Comparison of ENCODE assay signal across 8 mouse cellular contexts in genomic region chr6:88445661-88446060, GRCm38 (mm10). TPM values are rescaled to one million over a fixed set of nuclear protein-coding genes. Genes with fewer than 3 reads are reported as not detected.
DNase-seq lines count a peak whose midpoint lies in the region; ATAC-seq and TF ChIP-seq lines count a peak whose summit lies in the region.

No protein-coding gene starts in this region.

- ATAC-seq in forebrain, embryonic 13.5 days, result no peak
- ATAC-seq in liver, postnatal 0 days, result no peak

- H3K36me3 ChIP-seq in C2C12 (ENCODE audit: control insufficient read depth, insufficient read depth), result no peaks in the 10 kb centered on the region
- H3K36me3 ChIP-seq in forebrain, embryonic 13.5 days (ENCODE audit: poor library complexity, severe bottlenecking), result no peaks in the 10 kb centered on the region
- no peaks in the 10 kb centered on the region for H3K36me3 ChIP-seq in liver, postnatal 0 days (replicated peaks; ENCODE audit: insufficient read depth, low read length)

- no peak for DNase-seq in gastrocnemius, adult 2 months
- no peak for DNase-seq in gastrocnemius, postnatal 36 days
- DNase-seq in liver, postnatal 0 days, result no peak
- DNase-seq in adrenal gland, postnatal 14 days, result no peak
- DNase-seq in spleen, adult 18-20 months, result no peak
- DNase-seq in cerebellum, postnatal 10 days, result no peak

- no peaks in the 10 kb centered on the region for H3K27me3 ChIP-seq in C2C12 (ENCODE audit: control insufficient read depth, insufficient read depth, insufficient read length)
- peaks cover 16% of the 10 kb centered on the region for H3K27me3 ChIP-seq in forebrain, embryonic 13.5 days
- no peaks in the 10 kb centered on the region for H3K27me3 ChIP-seq in liver, postnatal 0 days (ENCODE audit: insufficient read depth, low read length)

- peak overlapping the region; percentile 82 for H3K4me2 ChIP-seq in forebrain, embryonic 13.5 days
- peak overlapping the region; percentile 87 for H3K4me2 ChIP-seq in liver, postnatal 0 days (ENCODE audit: low read depth, low read length)

- H3K27ac ChIP-seq in gastrocnemius, adult 2 months, result peak overlapping the region; percentile 75; the same call in 1 of the 2 replicates
- H3K27ac ChIP-seq in forebrain, embryonic 13.5 days, result no peak overlapping the region
- H3K27ac ChIP-seq in liver, postnatal 0 days (ENCODE audit: low read depth), result no peak overlapping the region

- no peaks in the 10 kb centered on the region for H3K79me3 ChIP-seq in C2C12 (ENCODE audit: low read depth)

- peak overlapping the region; percentile 84 for H3ac ChIP-seq in C2C12 (ENCODE audit: control insufficient read depth, insufficient read length, low read depth)

- H3K9ac ChIP-seq in forebrain, embryonic 13.5 days, result peak overlapping the region; percentile 87
- peak overlapping the region; percentile 86 for H3K9ac ChIP-seq in liver, postnatal 0 days (replicated peaks)

- 10% methylated on average over 5 of the region's 5 CpGs for WGBS in forebrain, embryonic 13.5 days
- WGBS in liver, postnatal 0 days (ENCODE audit: insufficient replicate concordance), result under 1% methylated on average over 5 of the region's 5 CpGs

- no peak for TF ChIP-seq CTCF in gastrocnemius, adult 2 months (IDR thresholded peaks at IDR 0.05)
- no peak for TF ChIP-seq CTCF in C2C12 (IDR thresholded peaks at IDR 0.05; ENCODE audit: control insufficient read depth, insufficient read depth, insufficient read length)
- no peak for TF ChIP-seq CTCF in liver, postnatal 0 days (IDR thresholded peaks at IDR 0.05; ENCODE audit: low read depth)

- H3K79me2 ChIP-seq in C2C12 (ENCODE audit: control insufficient read depth, insufficient read depth), result peaks cover 6% of the 10 kb centered on the region

- peak overlapping the region; percentile 80 for H3K4me3 ChIP-seq in gastrocnemius, adult 2 months
- peak overlapping the region; percentile 64 for H3K4me3 ChIP-seq in C2C12 (ENCODE audit: insufficient read depth, poor library complexity, severe bottlenecking)
- peak overlapping the region; percentile 79 for H3K4me3 ChIP-seq in forebrain, embryonic 13.5 days
- H3K4me3 ChIP-seq in liver, postnatal 0 days (ENCODE audit: low read depth, low read length), result peak overlapping the region; percentile 83

- no peaks in the 10 kb centered on the region for H3K9me3 ChIP-seq in forebrain, embryonic 13.5 days (replicated peaks)
- H3K9me3 ChIP-seq in liver, postnatal 0 days (ENCODE audit: low read length), result no peaks in the 10 kb centered on the region

- H3K4me1 ChIP-seq in forebrain, embryonic 13.5 days, result peaks cover 23% of the 10 kb centered on the region
- H3K4me1 ChIP-seq in liver, postnatal 0 days (ENCODE audit: insufficient read depth), result peaks cover 16% of the 10 kb centered on the region

- TF ChIP-seq EP300 in liver, postnatal 0 days (IDR thresholded peaks at IDR 0.05; ENCODE audit: low read depth), result no peak

- intact Hi-C loops in gastrocnemius, adult 2 months (cut with DNase I), result loop anchor here (1.0 to 5.0 kb wide), 2 partner anchors 20 to 72 kb away; partner anchors contain the start of genes Ruvbl1 and Sec61a1
- intact Hi-C loops in gastrocnemius, postnatal 36 days (cut with DNase I), result loop anchor here (1.0 kb wide), 1 partner anchor 19 kb away; no protein-coding TSS in a partner anchor

TF ChIP-seq in C2C12, 6 proteins besides CTCF, POLR2A, EP300 and RAD21:
- TF ChIP-seq CEBPB (IDR thresholded peaks at IDR 0.05; ENCODE audit: low read depth), result no peak
- no peak for TF ChIP-seq FOSL1 (IDR thresholded peaks at IDR 0.05; ENCODE audit: insufficient read depth, low read length, poor library complexity, severe bottlenecking)
- TF ChIP-seq MAX (IDR thresholded peaks at IDR 0.05), result no peak
- TF ChIP-seq MYOD1 (IDR thresholded peaks at IDR 0.05; ENCODE audit: control insufficient read depth, insufficient read length, low read depth), result no peak
- TF ChIP-seq MYOG (IDR thresholded peaks at IDR 0.05; ENCODE audit: control insufficient read depth, extremely low read depth, insufficient read length), result no peak
- TF ChIP-seq USF1 (IDR thresholded peaks at IDR 0.05; ENCODE audit: low read depth), result no peak

RNA-seq across cellular contexts. Expression of gene Eefsec, which starts 0.7 kb away (rescaled TPM):
- 1 to 10 TPM; 8.1 to 8.2 TPM for total RNA-seq in gastrocnemius, adult 2 months (2021)
- 1 to 10 TPM; 6.8 TPM for total RNA-seq in gastrocnemius, postnatal 36 days (2021)
- 19.5 TPM for polyA plus RNA-seq in C2C12 (2012; fragmentation: generic; extraction: Trizol)
- polyA plus RNA-seq in forebrain, embryonic 13.5 days (2015; fragmentation: Nextera tagmentation; extraction: Ambion mirVana), result 31.1 and 36.1 TPM in 2 replicates
- polyA plus RNA-seq in liver, postnatal 0 days (2015; fragmentation: Nextera tagmentation; extraction: Ambion mirVana), result 15.2 and 19.1 TPM in 2 replicates
- 15.0 and 19.3 TPM in 2 replicates for total RNA-seq in adrenal gland, postnatal 14 days (2021)

RNA-seq across cellular contexts. Expression of gene Ruvbl1, which starts 19.5 kb away (rescaled TPM):
- 10 to 100 TPM; 20.2 to 21.9 TPM for total RNA-seq in gastrocnemius, adult 2 months (2021)
- total RNA-seq in gastrocnemius, postnatal 36 days (2021), result 10 to 100 TPM; 19.4 to 19.7 TPM
- 105 TPM for polyA plus RNA-seq in C2C12 (2012; fragmentation: generic; extraction: Trizol)
- polyA plus RNA-seq in forebrain, embryonic 13.5 days (2015; fragmentation: Nextera tagmentation; extraction: Ambion mirVana), result 140 and 144 TPM in 2 replicates
- polyA plus RNA-seq in liver, postnatal 0 days (2015; fragmentation: Nextera tagmentation; extraction: Ambion mirVana), result 34.3 and 37.0 TPM in 2 replicates
- 34.6 and 35.3 TPM in 2 replicates for total RNA-seq in adrenal gland, postnatal 14 days (2021)
